Mouse (Mus musculus): ENCODE results near the gene Slc15a4. TPM values are rescaled to one million over a fixed set of nuclear protein-coding genes. Genes with fewer than 3 reads are reported as not detected.

Gene Slc15a4
- polyA plus RNA-seq, 1 experiment from 2014 or later = 25.3 TPM

DNA sequence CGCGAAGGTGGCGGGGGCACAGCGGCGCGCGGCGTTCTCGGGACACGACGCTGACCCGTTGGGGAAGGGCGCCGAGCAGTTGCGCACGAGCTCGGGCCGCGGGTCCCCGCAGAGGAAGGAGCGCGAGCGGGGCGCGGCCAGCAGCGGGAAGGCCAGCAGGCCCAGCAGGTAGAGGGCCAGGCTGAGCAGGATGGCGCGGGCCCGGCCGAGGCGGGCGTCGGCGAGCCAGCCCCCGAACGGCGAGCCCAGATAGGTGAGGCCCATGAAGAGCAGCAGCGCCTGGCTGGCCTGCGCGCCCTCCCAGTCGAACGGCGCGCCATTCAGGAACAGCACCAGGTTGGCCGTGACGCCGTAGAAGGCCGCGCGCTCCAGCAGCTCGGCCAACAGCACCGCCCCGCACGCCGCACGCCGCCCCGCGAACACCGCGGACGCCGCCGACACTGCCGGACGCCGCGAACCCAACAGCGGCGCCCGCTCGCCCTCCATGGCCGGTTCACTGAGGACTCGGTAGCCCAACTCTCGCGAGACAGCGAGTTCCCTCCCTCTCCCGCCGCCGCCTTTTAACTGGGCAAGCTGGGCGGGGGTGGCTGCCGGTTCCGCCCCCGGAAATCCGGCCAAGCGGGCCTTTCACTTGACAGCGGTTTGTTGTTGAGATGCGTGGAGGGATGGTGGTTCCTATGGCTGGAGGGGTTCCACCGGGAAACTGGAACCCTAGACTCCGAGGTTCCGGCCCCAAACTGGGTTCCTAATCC, 15.6 kb downstream of the Slc15a4 start:
- WGBS = under 1% methylated on average over 91 of the region's 91 CpGs
- peaks cover 12% of the 10 kb centered on the region; the same call in 1 of the 2 replicates for H3K36me3 ChIP-seq (replicated peaks)

DNA sequence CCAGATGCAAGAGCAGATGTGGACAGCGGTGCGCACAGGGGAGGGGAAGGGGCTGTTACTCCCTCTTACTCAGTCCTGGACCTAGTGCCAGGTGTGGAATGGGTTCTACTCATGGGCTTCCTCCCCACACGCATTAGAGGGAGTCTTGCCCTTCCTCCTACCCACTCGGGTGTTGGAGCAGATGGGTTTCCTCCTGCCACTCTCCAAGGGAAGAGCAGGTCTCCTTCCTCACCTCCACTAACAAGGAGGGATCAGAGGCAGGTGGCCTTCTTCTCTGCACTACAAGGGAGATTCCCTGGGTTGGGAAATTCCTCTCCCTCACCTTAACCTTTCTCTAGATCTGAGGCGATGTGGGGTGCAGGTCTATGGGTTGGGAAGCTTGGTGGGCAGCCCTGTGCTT, 16.5 kb downstream of the Slc15a4 start:
- DNase-seq (ENCODE audit: extremely low spot score, low spot score) = no peak
- Histone ChIP-seq H3K4me1 (peaks cover 29% of the 10 kb centered on the region), H3K27me3 (ENCODE audit: poor library complexity, severe bottlenecking) (no peaks in the 10 kb centered on the region), H3K27ac (peak overlapping the region; percentile 95), H3K4me3 (peak overlapping the region; percentile 98), H3K36me3 (replicated peaks) (peaks cover 12% of the 10 kb centered on the region; the same call in 1 of the 2 replicates), H3K9me3 (no peaks in the 10 kb centered on the region)
- WGBS = 38% methylated on average over 5 of the region's 5 CpGs

More for the DNA sequence above, 15.6 kb downstream of the Slc15a4 start:
- Histone ChIP-seq H3K27me3 (ENCODE audit: poor library complexity, severe bottlenecking) (no peaks in the 10 kb centered on the region), H3K27ac (peak overlapping the region; percentile 95), H3K4me3 (peak overlapping the region; percentile 98), H3K4me1 (peaks cover 24% of the 10 kb centered on the region), H3K9me3 (no peaks in the 10 kb centered on the region)
- DNase-seq (ENCODE audit: extremely low spot score, low spot score) = peak; percentile 97

DNA sequence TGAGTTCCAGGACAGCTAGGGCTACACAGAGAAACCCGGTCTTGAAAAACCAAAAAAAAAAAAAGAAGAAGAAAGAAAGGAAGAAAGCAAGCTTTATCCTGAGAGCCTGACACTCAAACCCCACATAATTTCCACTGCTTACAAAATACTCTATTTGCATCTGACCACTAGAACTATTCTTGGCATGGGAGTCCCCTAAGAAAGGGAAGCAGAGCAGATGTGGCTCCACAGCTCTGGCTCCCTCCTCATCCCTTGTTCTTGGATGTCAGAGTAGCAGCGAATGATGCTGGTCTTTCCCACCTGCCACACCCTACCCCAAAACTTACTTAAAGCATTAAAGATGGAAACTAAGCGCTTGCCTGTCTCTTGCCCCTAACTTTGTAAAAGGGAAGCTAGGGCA, 17.2 kb downstream of the Slc15a4 start:
- H3K4me3 ChIP-seq = peak overlapping the region; percentile 98
- no peaks in the 10 kb centered on the region for H3K9me3 ChIP-seq
- no peaks in the 10 kb centered on the region for H3K27me3 ChIP-seq (ENCODE audit: poor library complexity, severe bottlenecking)
- H3K36me3 ChIP-seq (replicated peaks) = peaks cover 12% of the 10 kb centered on the region; the same call in 1 of the 2 replicates
- 90% methylated on average over 3 of the region's 3 CpGs for WGBS
- DNase-seq (ENCODE audit: extremely low spot score, low spot score) = no peak
- peaks cover 33% of the 10 kb centered on the region for H3K4me1 ChIP-seq
- H3K27ac ChIP-seq = no peak overlapping the region

DNA sequence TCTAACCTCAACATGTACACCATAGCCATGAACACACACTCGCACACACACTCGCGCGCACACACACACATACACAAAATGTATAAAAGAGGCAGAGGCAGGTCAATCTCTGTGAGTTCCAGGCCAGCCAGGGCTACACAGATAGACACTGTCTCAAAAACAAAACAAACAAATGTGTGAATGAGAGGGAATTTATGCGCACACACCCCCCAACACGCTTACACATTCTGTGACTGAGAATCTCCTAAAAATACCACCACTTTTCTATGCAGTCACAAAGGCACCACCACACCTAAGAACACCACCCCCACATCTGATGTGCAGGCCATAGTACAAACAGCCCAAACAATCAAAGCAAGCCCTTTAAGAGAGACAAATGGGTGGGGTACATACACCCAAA, 20.3 kb downstream of the Slc15a4 start:
- no peaks in the 10 kb centered on the region for H3K27me3 ChIP-seq (ENCODE audit: poor library complexity, severe bottlenecking)
- 96% methylated on average over 6 of the region's 6 CpGs for WGBS
- H3K4me1 ChIP-seq = peaks cover 33% of the 10 kb centered on the region
- H3K36me3 ChIP-seq (replicated peaks) = peaks cover 26% of the 10 kb centered on the region
- DNase-seq (ENCODE audit: extremely low spot score, low spot score) = no peak
- no peak overlapping the region for H3K4me3 ChIP-seq
- no peaks in the 10 kb centered on the region for H3K9me3 ChIP-seq
- no peak overlapping the region for H3K27ac ChIP-seq

DNA sequence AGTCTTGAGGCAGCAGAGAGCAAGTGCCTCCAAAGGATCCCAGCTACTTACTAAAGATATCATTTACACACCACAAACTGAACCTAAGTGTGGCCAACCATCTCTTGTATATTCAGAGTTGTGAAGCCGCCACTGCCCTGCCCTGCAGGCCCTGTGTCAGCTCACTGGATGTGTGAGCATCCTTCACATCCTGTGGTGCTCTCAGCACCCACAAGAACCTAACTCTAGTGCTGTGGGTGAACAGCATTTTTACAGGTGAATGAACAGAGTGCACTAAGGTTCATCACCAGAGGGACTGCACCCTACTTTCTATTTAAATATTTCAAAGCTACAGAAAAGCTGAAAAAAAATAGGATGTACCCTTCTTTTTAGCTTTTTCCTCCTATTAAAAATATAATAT, 20.8 kb downstream of the Slc15a4 start:
- no peaks in the 10 kb centered on the region for H3K9me3 ChIP-seq
- H3K4me3 ChIP-seq = no peak overlapping the region
- no peaks in the 10 kb centered on the region for H3K27me3 ChIP-seq (ENCODE audit: poor library complexity, severe bottlenecking)
- 83% methylated on average over 1 of the region's 1 CpGs for WGBS
- H3K36me3 ChIP-seq (replicated peaks) = peaks cover 31% of the 10 kb centered on the region
- DNase-seq (ENCODE audit: extremely low spot score, low spot score) = no peak
- H3K4me1 ChIP-seq = peaks cover 33% of the 10 kb centered on the region
- H3K27ac ChIP-seq = no peak overlapping the region

DNA sequence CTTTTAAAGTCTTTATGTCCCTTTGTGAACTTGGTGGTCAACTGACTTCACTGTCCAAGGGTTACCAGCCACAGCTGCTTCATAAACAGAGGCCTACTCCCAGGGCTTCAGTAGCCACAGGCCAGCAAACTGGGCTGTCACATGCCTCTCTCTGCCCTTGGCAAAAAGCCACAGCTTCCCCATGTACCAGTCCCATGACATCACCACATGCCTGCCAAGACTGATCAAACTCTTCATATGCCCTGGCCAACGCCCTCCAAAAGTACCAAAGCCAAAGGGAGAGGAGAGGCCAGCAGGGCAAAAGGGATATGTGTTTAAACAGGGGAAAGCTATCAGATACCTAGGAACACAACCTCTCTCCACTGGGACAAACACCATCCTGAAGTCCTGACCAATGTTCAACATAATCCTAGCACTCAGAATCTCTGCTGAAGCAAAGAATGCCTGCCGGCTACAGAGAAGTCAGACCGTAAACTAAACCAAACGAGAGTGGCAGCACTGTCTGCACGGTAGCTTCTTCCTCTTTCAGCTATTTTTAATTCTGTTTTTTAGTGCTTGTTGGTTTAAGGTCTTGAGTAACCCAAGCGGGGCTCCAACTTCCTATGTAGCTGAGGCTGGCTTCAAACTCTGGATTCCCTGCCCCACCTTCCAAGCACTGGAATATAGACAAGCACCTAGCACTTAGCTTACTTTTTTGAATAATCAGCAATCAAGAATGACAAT, 21.7 kb downstream of the Slc15a4 start:
- Histone ChIP-seq H3K9me3 (no peaks in the 10 kb centered on the region), H3K36me3 (replicated peaks) (peaks cover 40% of the 10 kb centered on the region), H3K27me3 (ENCODE audit: poor library complexity, severe bottlenecking) (no peaks in the 10 kb centered on the region), H3K27ac (no peak overlapping the region), H3K4me3 (no peak overlapping the region), H3K4me1 (peaks cover 28% of the 10 kb centered on the region)
- no peak for DNase-seq (ENCODE audit: extremely low spot score, low spot score)
- 90% methylated on average over 6 of the region's 6 CpGs for WGBS

DNA sequence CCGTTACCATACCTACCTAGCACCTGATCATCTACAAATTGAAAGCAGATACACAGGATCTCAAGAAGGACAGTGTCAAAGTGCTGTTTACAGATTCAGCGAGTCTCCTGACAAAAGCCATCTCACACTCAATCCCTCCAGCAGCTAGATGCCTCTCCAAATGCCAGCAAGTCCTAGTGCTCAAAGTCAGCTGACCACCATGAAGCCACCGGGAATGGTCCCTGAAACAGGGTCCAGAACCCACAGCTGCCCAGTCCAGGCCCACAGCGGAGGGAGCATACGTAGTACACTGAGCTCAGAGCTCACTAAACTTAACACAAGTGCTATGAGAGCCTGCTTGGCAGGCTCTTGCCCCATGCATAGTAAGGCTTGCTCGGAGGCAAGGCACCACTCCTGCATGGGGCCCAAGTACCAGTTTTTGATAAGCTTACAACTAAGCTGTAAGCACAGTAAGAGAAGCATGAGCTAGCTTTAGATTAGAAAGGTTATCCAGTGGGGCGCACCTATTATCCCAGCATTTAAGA, 23.4 kb downstream of the Slc15a4 start:
- 91% methylated on average over 7 of the region's 7 CpGs for WGBS
- Histone ChIP-seq H3K27me3 (ENCODE audit: poor library complexity, severe bottlenecking) (no peaks in the 10 kb centered on the region), H3K36me3 (replicated peaks) (peaks cover 51% of the 10 kb centered on the region), H3K9me3 (no peaks in the 10 kb centered on the region), H3K27ac (no peak overlapping the region), H3K4me1 (0 out of 2 replicates have a peak, but pooled peaks cover 13% of the 10 kb centered on the region), H3K4me3 (no peak overlapping the region)
- DNase-seq (ENCODE audit: extremely low spot score, low spot score) = no peak

DNA sequence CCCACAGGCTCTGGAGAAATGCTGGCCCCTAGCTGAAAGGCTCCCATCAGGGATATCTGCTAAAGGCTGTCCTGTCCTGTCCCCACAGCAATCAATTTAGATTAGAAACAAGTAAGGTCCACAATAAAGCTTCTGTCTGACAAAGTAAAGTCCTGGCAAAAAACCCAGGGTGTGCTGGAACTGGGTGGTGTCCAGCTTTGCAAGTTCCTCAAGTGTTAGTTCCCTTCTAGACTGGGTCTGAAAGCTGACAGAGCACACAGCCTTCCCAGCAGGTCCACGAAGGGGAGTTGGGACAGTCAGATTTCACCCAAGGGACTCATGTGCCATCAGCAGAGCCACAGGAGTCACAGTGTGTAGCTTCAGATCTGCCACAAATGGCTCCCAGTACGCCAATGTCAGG, 25.2 kb downstream of the Slc15a4 start:
- H3K4me1 ChIP-seq = 0 out of 2 replicates have a peak, but pooled peaks cover 9% of the 10 kb centered on the region
- no peaks in the 10 kb centered on the region for H3K9me3 ChIP-seq
- DNase-seq (ENCODE audit: extremely low spot score, low spot score) = no peak
- peaks cover 62% of the 10 kb centered on the region for H3K36me3 ChIP-seq (replicated peaks)
- 85% methylated on average over 2 of the region's 2 CpGs for whole genome bisulfite sequencing
- no peak overlapping the region for H3K4me3 ChIP-seq
- no peaks in the 10 kb centered on the region for H3K27me3 ChIP-seq (ENCODE audit: poor library complexity, severe bottlenecking)
- H3K27ac ChIP-seq = no peak overlapping the region

DNA sequence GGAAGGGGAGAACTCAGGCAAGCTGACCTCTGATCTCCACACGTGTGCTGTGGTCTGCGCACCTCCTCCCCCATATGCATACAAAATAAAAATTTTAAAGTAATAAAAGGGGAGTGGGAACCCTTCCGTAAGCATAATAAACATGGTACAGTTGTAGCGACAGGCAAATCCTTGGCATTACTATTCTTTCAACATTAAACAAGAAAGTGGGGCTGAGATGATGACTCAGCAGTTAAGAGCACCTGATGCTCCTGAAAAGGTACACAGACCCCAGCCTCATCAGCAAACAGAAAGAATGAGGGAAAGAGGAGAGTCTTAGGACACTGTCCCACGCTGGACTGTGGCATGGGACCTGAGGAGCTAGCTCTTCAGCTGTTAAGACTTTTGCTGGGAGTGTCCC, 29.7 kb downstream of the Slc15a4 start:
- H3K27me3 ChIP-seq (ENCODE audit: poor library complexity, severe bottlenecking) = no peaks in the 10 kb centered on the region
- H3K27ac ChIP-seq = no peak overlapping the region
- H3K9me3 ChIP-seq = no peaks in the 10 kb centered on the region
- no peak overlapping the region for H3K4me3 ChIP-seq
- peaks cover 98% of the 10 kb centered on the region for H3K36me3 ChIP-seq (replicated peaks)
- H3K4me1 ChIP-seq = no peaks in the 10 kb centered on the region
- no peak for DNase-seq (ENCODE audit: extremely low spot score, low spot score)
- WGBS = 94% methylated on average over 5 of the region's 5 CpGs

DNA sequence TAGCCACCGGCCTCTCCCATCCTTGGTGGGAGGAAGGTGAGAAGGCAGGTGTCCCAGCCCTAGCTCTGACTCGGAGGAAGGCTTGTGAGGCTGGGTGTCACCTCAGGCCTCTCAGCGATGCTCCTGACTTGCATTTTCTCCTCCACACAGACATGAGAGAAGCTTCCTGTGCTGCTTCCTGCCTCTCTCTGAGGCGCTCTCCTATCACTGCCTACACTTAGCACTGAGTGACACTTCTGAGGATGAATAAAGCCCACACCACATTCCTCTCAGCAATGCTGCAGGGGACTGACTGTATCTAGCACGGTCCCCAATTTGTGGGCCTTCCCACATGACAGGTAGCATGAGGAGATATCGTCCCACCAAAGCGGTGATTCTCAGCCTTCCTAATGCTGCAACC, 35.8 kb downstream of the Slc15a4 start:
- DNase-seq (ENCODE audit: extremely low spot score, low spot score) = no peak
- peaks cover 99% of the 10 kb centered on the region for H3K36me3 ChIP-seq (replicated peaks)
- WGBS = 92% methylated on average over 7 of the region's 7 CpGs

DNA sequence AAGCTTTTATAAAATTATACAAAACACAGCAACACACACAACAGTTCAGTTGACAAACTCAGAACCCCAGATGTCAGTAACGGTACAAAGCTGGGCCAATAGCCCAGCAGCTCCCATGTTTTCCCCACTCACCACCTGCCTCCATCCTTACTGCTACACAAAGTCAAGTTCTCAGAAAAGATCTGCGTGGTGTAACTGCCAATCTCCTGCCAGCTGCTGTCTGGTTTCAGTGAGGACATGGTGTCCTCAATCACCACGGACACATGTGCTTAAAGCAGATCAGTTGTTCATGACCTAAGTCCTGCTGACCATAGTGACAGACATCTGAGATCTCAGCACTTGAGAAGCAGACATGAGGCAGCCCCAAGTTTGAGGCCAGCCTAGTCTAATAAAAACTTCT, 37.0 kb downstream of the Slc15a4 start:
- WGBS = 98% methylated on average over 3 of the region's 3 CpGs
- DNase-seq (ENCODE audit: extremely low spot score, low spot score) = no peak
- H3K27ac ChIP-seq = no peak overlapping the region
- no peaks in the 10 kb centered on the region for H3K4me1 ChIP-seq
- no peaks in the 10 kb centered on the region for H3K27me3 ChIP-seq (ENCODE audit: poor library complexity, severe bottlenecking)
- H3K4me3 ChIP-seq = no peak overlapping the region
- peaks cover 94% of the 10 kb centered on the region for H3K36me3 ChIP-seq (replicated peaks)
- no peaks in the 10 kb centered on the region for H3K9me3 ChIP-seq

More for the DNA sequence above, 35.8 kb downstream of the Slc15a4 start:
- H3K4me3 ChIP-seq = no peak overlapping the region
- H3K4me1 ChIP-seq = no peaks in the 10 kb centered on the region
- H3K27ac ChIP-seq = no peak overlapping the region
- H3K27me3 ChIP-seq (ENCODE audit: poor library complexity, severe bottlenecking) = no peaks in the 10 kb centered on the region
- no peaks in the 10 kb centered on the region for H3K9me3 ChIP-seq

DNA sequence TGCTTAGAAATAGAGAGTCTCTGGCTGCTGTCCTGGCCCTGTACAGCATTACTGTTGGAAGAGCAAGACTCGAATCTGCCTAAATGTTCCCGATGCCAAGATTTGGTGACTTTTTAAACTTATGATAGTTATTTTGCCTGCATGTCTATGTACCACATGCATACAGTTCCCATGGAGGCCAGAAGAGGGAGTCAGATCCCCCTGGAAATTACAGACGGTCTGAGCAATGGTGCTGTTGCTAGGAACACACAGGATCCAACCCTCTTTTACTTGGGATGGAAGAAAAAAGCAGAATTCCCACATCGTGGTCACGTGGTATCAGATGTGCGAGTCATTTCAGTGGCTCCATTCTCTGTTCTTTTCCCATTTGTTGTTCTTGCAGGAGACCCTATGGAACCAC, 39.8 kb downstream of the Slc15a4 start:
- WGBS = 80% methylated on average over 6 of the region's 6 CpGs

DNA sequence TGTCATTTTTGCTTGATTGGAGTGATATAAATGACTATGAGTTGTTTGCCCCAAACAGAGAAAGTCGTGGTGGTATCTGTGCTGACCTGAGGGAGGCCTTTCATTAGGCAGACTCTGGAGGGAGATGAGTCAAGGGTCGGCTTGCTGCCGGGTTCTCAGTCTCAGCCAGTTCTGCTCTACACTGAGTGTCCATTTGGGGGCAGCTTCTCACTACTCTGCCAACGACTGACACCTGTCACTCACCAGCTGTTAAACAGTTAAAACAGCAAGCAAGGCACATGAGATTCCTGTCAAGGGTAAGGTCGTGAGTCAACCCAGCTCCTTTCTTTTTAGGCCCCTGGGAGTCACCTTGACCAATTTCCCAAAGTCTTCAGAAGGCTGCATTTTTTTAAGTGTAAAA, 40.3 kb downstream of the Slc15a4 start:
- WGBS = 79% methylated on average over 5 of the region's 5 CpGs
- no peaks in the 10 kb centered on the region for H3K9me3 ChIP-seq
- H3K36me3 ChIP-seq (replicated peaks) = peaks cover 74% of the 10 kb centered on the region
- H3K27ac ChIP-seq = no peak overlapping the region
- H3K4me1 ChIP-seq = no peaks in the 10 kb centered on the region
- no peak overlapping the region for H3K4me3 ChIP-seq
- H3K27me3 ChIP-seq (ENCODE audit: poor library complexity, severe bottlenecking) = no peaks in the 10 kb centered on the region
- DNase-seq (ENCODE audit: extremely low spot score, low spot score) = no peak

More for the DNA sequence above, 39.8 kb downstream of the Slc15a4 start:
- Histone ChIP-seq H3K27me3 (ENCODE audit: poor library complexity, severe bottlenecking) (no peaks in the 10 kb centered on the region), H3K27ac (no peak overlapping the region), H3K36me3 (replicated peaks) (peaks cover 78% of the 10 kb centered on the region), H3K4me1 (no peaks in the 10 kb centered on the region), H3K4me3 (no peak overlapping the region), H3K9me3 (no peaks in the 10 kb centered on the region)
- DNase-seq (ENCODE audit: extremely low spot score, low spot score) = no peak

Measured in forebrain, embryonic 10.5 days (tissue).